Mouse (Mus musculus) erythroblast, embryonic 14.5 days (primary cell): ENCODE measurements around the gene Zfand3.

Experiments
- GATA1 ChIP-seq: IDR thresholded peaks from 2 replicates; pipeline ENCODE4 v1.6.1; 2012; ENCODE audit warnings: low read length, inconsistent platforms, mixed read lengths
- TAL1 ChIP-seq: IDR thresholded peaks from 3 replicates; pipeline ENCODE4 v1.6.1; 2012; ENCODE audit warnings: low read length, inconsistent platforms, mixed read lengths

DNA sequence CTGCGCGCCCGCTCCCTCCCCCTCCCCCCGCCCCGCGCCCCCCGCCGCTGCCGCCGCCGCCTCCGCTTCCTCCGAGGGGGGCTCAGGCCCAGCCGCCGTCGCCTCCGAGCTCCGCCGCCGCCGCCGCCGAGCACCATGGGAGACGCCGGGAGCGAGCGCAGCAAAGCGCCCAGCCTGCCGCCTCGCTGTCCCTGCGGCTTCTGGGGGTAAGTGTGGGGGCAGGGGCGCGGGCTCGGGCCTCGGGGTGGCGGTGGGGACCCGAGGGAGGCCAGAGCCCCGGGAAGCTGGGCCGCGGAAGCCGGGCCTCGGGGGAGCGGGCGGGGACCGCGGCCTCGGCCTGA, 540 bp downstream of the Zfand3 start:
- TF ChIP-seq TAL1 (no peak), GATA1 (no peak)
